Mouse (Mus musculus) liver, adult 2 months (tissue): Measurements from ENCODE around the gene Mecom. TPM values are rescaled to one million over a fixed set of nuclear protein-coding genes. Genes with fewer than 3 reads are reported as not detected.

Experiments
- DNase-seq: peaks from one replicate; pipeline ENCODE4 v3.0.0-alpha.2; 2011; ENCODE audit warnings: low read depth, low spot score; ENCODE audit errors: extremely low read depth
- H3K27ac ChIP-seq: fragments of 200-500 bp; replicated peaks from 2 replicates; pipeline ENCODE4 v1.5.1; 2012; ENCODE audit warnings: low read depth, mild to moderate bottlenecking, control low read depth, inconsistent platforms, low read length; ENCODE audit not compliant: insufficient read depth
- H3K27me3 ChIP-seq: fragments of 200-500 bp; 2 replicates; pipeline ENCODE4 v1.6.1; 2012; ENCODE audit warnings: mild to moderate bottlenecking, moderate library complexity, low read length, inconsistent platforms; ENCODE audit not compliant: control insufficient read depth, insufficient read depth
- H3K36me3 ChIP-seq: fragments of 200-500 bp; 2 replicates; pipeline ENCODE4 v1.6.1; 2012; ENCODE audit warnings: low read length, inconsistent platforms; ENCODE audit not compliant: control insufficient read depth, insufficient read depth
- H3K4me1 ChIP-seq: fragments of 200-500 bp; 2 replicates; pipeline ENCODE4 v1.6.1; 2011; ENCODE audit warnings: low read length; ENCODE audit not compliant: control insufficient read depth, insufficient read depth
- H3K4me3 ChIP-seq: fragments of 200-500 bp; 2 replicates; pipeline ENCODE4 v1.5.1; 2011; ENCODE audit warnings: low read depth, mild to moderate bottlenecking, control low read depth, low read length, moderate library complexity; ENCODE audit not compliant: insufficient read depth
- H3K79me2 ChIP-seq: fragments of 200-500 bp; 2 replicates; pipeline ENCODE4 v1.6.1; 2012; ENCODE audit warnings: inconsistent platforms, mild to moderate bottlenecking, low read length, moderate library complexity; ENCODE audit not compliant: control insufficient read depth, insufficient read depth
- H3K9ac ChIP-seq: fragments of 200-500 bp; 2 replicates; pipeline ENCODE4 v1.6.1; 2012; ENCODE audit warnings: low read depth, mild to moderate bottlenecking, control low read depth, inconsistent platforms, low read length
- CTCF ChIP-seq: fragments of 200-500 bp; IDR thresholded peaks from 2 replicates; pipeline ENCODE4 v1.5.1; 2011; ENCODE audit warnings: low read depth, low read length, control low read depth
- POLR2A ChIP-seq: fragments of 200-500 bp; IDR thresholded peaks from 2 replicates; pipeline ENCODE4 v1.6.1; 2011; ENCODE audit warnings: low read length, control low read depth; ENCODE audit not compliant: insufficient read depth; ENCODE audit errors: extremely low read depth
- WGBS: fragments of 180-500 bp; shearing (Covaris S2); methylation state at CpG from one replicate; pipeline ENCODE4 v1.1.7; 2018; 5-methylcytosine and 5-hydroxymethylcytosine counted together
- polyA plus RNA-seq: library from polyadenylated mRNA; depleted of rRNA; stranded (reverse); fragments of >200 nt; gene quantifications from 2 replicates; pipeline ENCODE4 v1.2.3, GENCODE M21; 2012
- total RNA-seq: library from RNA; depleted of rRNA; stranded (reverse); fragments of >200 nt; gene quantifications from 2 replicates; pipeline ENCODE4 v1.2.3, GENCODE M21; 2014

Mecom gene
- total and polyA plus RNA-seq, 2 experiments: 0.39 to 1.4 TPM

- Histone ChIP-seq H3K4me1 (no peaks in the 10 kb centered on the region), H3K27ac (no peak overlapping the region), H3K4me3 (no peak overlapping the region), H3K27me3 (no peaks in the 10 kb centered on the region), H3K79me2 (no peaks in the 10 kb centered on the region), H3K9ac (no peak overlapping the region), H3K36me3 (no peaks in the 10 kb centered on the region)
- TF ChIP-seq POLR2A (no peak), CTCF (no peak)
- 84% methylated on average over 5 of the region's 5 CpGs for WGBS
- DNase-seq: no peak
These were observed 253.4 kb downstream of the Mecom start for GRCm38 (mm10) chr3:30294433-30294832.

GRCm38 (mm10) chr3:30286529-30286928 is 261.3 kb downstream of the Mecom start:
- Histone ChIP-seq H3K9ac (no peak overlapping the region), H3K4me3 (no peak overlapping the region), H3K36me3 (no peaks in the 10 kb centered on the region), H3K27me3 (0 out of 2 replicates have a peak, but pooled peaks cover 3% of the 10 kb centered on the region), H3K4me1 (no peaks in the 10 kb centered on the region), H3K79me2 (no peaks in the 10 kb centered on the region), H3K27ac (no peak overlapping the region)
- TF ChIP-seq POLR2A: no peak
- no peak for TF ChIP-seq CTCF
- WGBS: 50% methylated on average over 4 of the region's 4 CpGs
- no peak for DNase-seq

- no peak overlapping the region for H3K27ac ChIP-seq
- H3K36me3 ChIP-seq: no peaks in the 10 kb centered on the region
- DNase-seq: no peak
- TF ChIP-seq CTCF: no peak
- TF ChIP-seq POLR2A: no peak
- H3K4me3 ChIP-seq: no peak overlapping the region
- no peaks in the 10 kb centered on the region for H3K79me2 ChIP-seq
- no peak overlapping the region for H3K9ac ChIP-seq
- 0 out of 2 replicates have a peak, but pooled peaks cover 3% of the 10 kb centered on the region for H3K27me3 ChIP-seq
- no peaks in the 10 kb centered on the region for H3K4me1 ChIP-seq
- 21% methylated on average over 4 of the region's 4 CpGs for WGBS
These were observed 263.7 kb downstream of the Mecom start for GRCm38 (mm10) chr3:30284094-30284493.

GRCm38 (mm10) chr3:30283562-30283961 is 264.2 kb downstream of the Mecom start:
- TF ChIP-seq POLR2A: no peak
- TF ChIP-seq CTCF: no peak
- 88% methylated on average over 5 of the region's 5 CpGs for WGBS

GRCm38 (mm10) chr3:30277569-30277968 is 270.2 kb downstream of the Mecom start:
- no peaks in the 10 kb centered on the region for H3K4me1 ChIP-seq
- H3K79me2 ChIP-seq: no peaks in the 10 kb centered on the region
- TF ChIP-seq CTCF: no peak
- no peaks in the 10 kb centered on the region for H3K36me3 ChIP-seq
- no peaks in the 10 kb centered on the region; the same call in 1 of the 2 replicates for H3K27me3 ChIP-seq
- 95% methylated on average over 10 of the region's 10 CpGs for WGBS
- H3K27ac ChIP-seq: no peak overlapping the region
- DNase-seq: no peak
- H3K4me3 ChIP-seq: no peak overlapping the region
- H3K9ac ChIP-seq: no peak overlapping the region

More at GRCm38 (mm10) chr3:30283562-30283961, 264.2 kb downstream of the Mecom start:
- Histone ChIP-seq H3K79me2 (no peaks in the 10 kb centered on the region), H3K4me1 (no peaks in the 10 kb centered on the region), H3K36me3 (no peaks in the 10 kb centered on the region), H3K27ac (no peak overlapping the region), H3K4me3 (no peak overlapping the region), H3K27me3 (peaks cover 3% of the 10 kb centered on the region; the same call in 1 of the 2 replicates), H3K9ac (no peak overlapping the region)
- no peak for DNase-seq

GRCm38 (mm10) chr3:30276099-30276498 is 271.7 kb downstream of the Mecom start:
- H3K79me2 ChIP-seq: no peaks in the 10 kb centered on the region

More at GRCm38 (mm10) chr3:30276099-30276498, 271.7 kb downstream of the Mecom start:
- Histone ChIP-seq H3K4me3 (no peak overlapping the region), H3K4me1 (no peaks in the 10 kb centered on the region), H3K27me3 (no peaks in the 10 kb centered on the region; the same call in 1 of the 2 replicates), H3K27ac (no peak overlapping the region), H3K36me3 (no peaks in the 10 kb centered on the region), H3K9ac (no peak overlapping the region)
- 97% methylated on average over 8 of the region's 8 CpGs for WGBS
- TF ChIP-seq CTCF: no peak
- no peak for TF ChIP-seq POLR2A
- no peak for DNase-seq
